Mouse (Mus musculus) stomach, embryonic 14.5 days (tissue): ENCODE results near the gene Mxd3. TPM values are rescaled to one million over a fixed set of nuclear protein-coding genes. Genes with fewer than 3 reads are reported as not detected.

Experiments used
- ATAC-seq: fragments of 200-750 bp; cut with Nextera tagmentation; 2 replicates; pipeline ENCODE4 v1.8.0; 2017; ENCODE audit warnings: low read depth, moderate TSS enrichment; ENCODE audit not compliant: insufficient number of reproducible peaks, insufficient read depth, low FRiP score
- H3K27ac ChIP-seq: fragments of 300-500 bp; sonication (generic); 2 replicates; pipeline ENCODE4 v1.5.1; 2014; ENCODE audit warnings: mild to moderate bottlenecking, low read length, moderate library complexity, mixed read lengths
- H3K27me3 ChIP-seq: fragments of 300-500 bp; sonication (generic); 2 replicates; pipeline ENCODE4 v1.6.1; 2014; ENCODE audit warnings: low read length, control low read depth, mixed read lengths; ENCODE audit not compliant: control insufficient read depth, insufficient read depth
- H3K36me3 ChIP-seq: fragments of 300-500 bp; sonication (generic); 2 replicates; pipeline ENCODE4 v1.6.1; 2014; ENCODE audit warnings: mild to moderate bottlenecking, control low read depth, low read length, moderate library complexity, mixed read lengths; ENCODE audit not compliant: control insufficient read depth, insufficient read depth
- H3K4me1 ChIP-seq: fragments of 300-500 bp; sonication (generic); 2 replicates; pipeline ENCODE4 v1.6.1; 2014; ENCODE audit warnings: low read length, control low read depth, mixed read lengths; ENCODE audit not compliant: control insufficient read depth, insufficient read depth
- H3K4me2 ChIP-seq: fragments of 300-500 bp; sonication (generic); replicated peaks from 2 replicates; pipeline ENCODE4 v1.6.1; 2014; ENCODE audit warnings: low read depth, low read length, control low read depth
- H3K4me3 ChIP-seq: fragments of 300-500 bp; sonication (generic); 2 replicates; pipeline ENCODE4 v1.5.1; 2014; ENCODE audit warnings: low read depth, low read length, control low read depth
- H3K9ac ChIP-seq: fragments of 300-500 bp; sonication (generic); replicated peaks from 2 replicates; pipeline ENCODE4 v1.6.1; 2014; ENCODE audit warnings: low read depth, mild to moderate bottlenecking, control low read depth, low read length, moderate library complexity, mixed read lengths
- H3K9me3 ChIP-seq: fragments of 300-500 bp; sonication (generic); 2 replicates; pipeline ENCODE4 v1.6.1; 2016; ENCODE audit warnings: low read depth, low read length, control low read depth; ENCODE audit not compliant: control insufficient read depth
- WGBS: fragments of 180-500 bp; shearing (Covaris S2); extraction: QIAGEN DNeasy Blood & Tissue Kit; methylation state at CpG from one replicate; pipeline ENCODE4 v1.1.7; 2014; 5-methylcytosine and 5-hydroxymethylcytosine counted together
- polyA plus RNA-seq: library from polyadenylated mRNA; unstranded; fragments of >200 nt; fragmentation: Nextera tagmentation; extraction: Ambion mirVana; gene quantifications from 2 replicates; pipeline ENCODE4 v1.2.1, GENCODE M21; 2014

The Mxd3 gene
- 33.5 and 40.7 TPM in 2 replicates for polyA plus RNA-seq

DNA sequence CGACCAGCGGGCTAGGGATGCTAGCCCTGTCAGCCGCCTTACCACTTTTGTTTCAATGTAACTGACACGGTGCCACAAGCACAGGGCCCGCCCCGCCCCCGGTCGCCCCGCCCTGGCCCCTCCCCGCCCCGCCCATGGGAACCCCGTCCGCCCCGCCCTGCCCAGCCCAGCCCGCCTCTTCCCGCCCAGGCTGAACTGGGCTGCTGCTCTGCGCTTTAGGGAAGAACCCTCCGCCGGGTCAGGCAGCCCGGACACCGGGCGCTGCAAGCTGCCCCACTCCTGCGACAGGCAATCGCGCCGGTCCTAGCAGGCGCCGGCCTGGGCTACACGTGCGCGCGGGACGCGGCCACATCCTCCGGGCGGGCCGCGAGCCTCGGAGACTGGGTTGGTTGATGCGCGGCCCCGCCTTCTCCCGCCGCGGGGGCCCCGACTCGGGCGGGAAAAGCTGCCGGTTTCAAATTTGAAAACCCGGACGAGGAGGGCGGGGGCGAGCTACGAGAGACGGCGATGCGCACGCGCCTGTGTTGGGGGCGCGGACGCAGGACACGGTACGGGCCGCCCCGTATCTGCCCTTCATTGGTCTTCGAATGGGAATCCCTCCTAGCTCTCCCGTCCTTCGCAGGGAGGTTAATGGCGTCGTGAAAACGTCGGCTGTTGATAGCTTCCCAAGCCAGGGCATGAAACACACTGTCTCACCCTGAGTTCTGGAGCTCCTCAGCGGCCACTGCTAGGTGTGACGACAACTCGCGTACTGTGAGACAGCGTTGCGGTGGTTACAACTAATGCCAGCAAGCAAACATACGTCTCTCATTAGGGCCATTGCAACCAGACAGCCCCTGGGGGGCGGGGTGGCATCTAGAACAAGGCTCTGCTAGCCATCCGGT lies at the start of gene Mxd3:
Gene Mxd3 (minus strand): TSS at position 141 of the 884 bp plus-strand sequence.
- Histone ChIP-seq H3K36me3 (peaks cover 13% of the 10 kb centered on the region), H3K4me1 (peaks cover 28% of the 10 kb centered on the region), H3K27me3 (no peaks in the 10 kb centered on the region), H3K4me3 (peak within 1 kb of the TSS; percentile 64), H3K9me3 (no peaks in the 10 kb centered on the region), H3K4me2 (peak within 1 kb of the TSS; percentile 87), H3K9ac (peak within 1 kb of the TSS; percentile 61), H3K27ac (peak within 1 kb of the TSS; percentile 92)
- ATAC-seq, result peak; percentile 83
- WGBS, result under 1% methylated on average over 82 of the region's 82 CpGs

DNA sequence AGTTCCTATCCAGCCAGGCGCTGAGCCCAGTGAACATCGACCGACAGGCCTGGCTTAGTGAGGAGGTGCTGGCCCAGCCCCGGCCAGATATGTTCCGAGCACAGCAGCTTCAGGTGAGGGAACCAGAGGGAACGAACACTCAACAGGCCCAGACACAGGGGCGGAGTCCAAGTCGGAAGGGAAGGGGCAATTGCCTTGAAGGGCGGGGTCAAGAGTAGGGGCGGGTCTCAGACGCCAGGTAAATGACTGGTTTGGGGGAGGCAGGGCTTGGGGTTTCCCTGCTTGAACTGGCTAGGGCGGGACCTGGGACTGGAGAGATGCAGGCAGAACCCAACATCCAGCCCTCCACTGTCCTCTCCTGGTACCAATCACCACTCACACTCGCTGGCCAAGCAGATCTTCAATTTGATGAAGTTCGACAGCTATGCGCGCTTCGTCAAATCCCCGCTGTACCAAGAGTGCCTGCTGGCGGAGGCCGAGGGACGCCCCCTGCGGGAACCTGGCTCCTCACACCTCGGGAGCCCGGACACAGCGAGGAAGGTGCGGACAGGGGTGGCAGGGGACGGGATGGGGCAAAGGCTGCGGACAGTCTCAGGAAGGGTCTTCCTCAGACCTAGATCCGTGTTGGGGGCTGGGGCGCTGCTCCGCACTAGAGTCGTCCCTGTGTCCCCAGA lies 49.4 kb upstream of the Mxd3 start:
- Histone ChIP-seq H3K4me1 (no peaks in the 10 kb centered on the region), H3K27me3 (peaks cover 24% of the 10 kb centered on the region), H3K9ac (no peak overlapping the region), H3K36me3 (no peaks in the 10 kb centered on the region), H3K4me3 (no peak overlapping the region), H3K27ac (no peak overlapping the region), H3K9me3 (no peaks in the 10 kb centered on the region), H3K4me2 (peak overlapping the region; percentile 16; the same call in 1 of the 2 replicates)
- 6% methylated on average over 32 of the region's 32 CpGs for WGBS
- ATAC-seq, result peak; percentile 35; the same call in 1 of the 2 replicates

DNA sequence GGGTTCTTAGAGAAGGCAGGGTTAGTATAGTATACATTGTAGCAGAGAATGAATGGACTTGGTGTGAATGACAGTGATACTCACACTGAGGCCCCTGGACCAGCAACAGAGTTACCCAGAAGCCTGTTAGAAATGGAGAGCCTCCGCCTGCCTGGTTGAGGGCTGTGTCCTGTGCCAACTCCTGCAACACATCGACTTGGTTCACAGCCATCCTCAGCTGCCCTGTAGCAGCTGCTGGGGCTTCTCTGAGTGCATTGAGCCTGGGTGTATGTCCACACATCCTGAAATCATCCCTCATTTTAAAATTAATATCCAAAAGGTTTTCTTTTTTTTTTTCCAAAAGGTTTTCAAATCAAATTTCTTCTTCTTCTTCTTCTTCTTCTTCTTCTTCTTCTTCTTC lies 46.3 kb upstream of the Mxd3 start:
- 70% methylated on average over 2 of the region's 2 CpGs for WGBS
- Histone ChIP-seq H3K4me1 (no peaks in the 10 kb centered on the region), H3K4me2 (no peak overlapping the region), H3K27me3 (peaks cover 21% of the 10 kb centered on the region), H3K9me3 (no peaks in the 10 kb centered on the region), H3K4me3 (no peak overlapping the region), H3K9ac (no peak overlapping the region), H3K36me3 (no peaks in the 10 kb centered on the region), H3K27ac (no peak overlapping the region)
- no peak for ATAC-seq

DNA sequence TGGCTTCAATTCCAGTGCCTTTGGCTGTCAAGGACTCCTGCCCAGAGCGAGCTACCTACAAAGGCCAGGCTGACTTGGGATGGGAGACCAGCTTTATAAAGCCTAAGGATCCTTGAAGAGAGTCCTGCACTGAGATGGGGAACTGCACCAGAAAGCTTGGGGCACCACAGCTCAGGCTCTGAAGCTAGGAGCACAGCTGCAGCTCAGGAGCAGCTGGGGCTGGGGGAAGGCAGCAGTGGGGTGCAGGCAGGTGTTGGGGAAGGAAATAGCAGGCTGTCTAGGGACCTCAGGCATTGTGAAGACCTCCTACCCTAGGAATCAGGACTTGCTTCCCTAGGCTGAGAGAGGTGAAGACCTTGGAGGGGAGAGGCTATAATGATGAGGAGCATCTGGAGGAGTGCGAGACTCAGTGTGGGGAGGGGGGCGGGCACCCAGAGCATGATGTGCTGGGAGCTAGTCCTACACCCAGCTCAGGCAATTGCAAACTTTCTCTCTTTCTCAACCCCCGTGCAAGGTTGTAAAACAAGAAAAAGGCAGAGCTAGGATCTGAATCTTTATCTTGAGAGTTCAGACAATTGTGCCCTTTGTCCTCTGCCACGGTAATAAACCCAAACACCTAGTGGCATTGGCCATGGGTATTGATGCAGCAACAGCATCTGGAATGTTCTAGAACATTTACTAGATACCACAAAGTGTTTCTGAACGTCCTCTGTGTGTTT lies 44.7 kb upstream of the Mxd3 start:
- H3K27ac ChIP-seq, result no peak overlapping the region
- no peaks in the 10 kb centered on the region for H3K9me3 ChIP-seq
- H3K4me2 ChIP-seq, result no peak overlapping the region
- no peaks in the 10 kb centered on the region for H3K36me3 ChIP-seq
- H3K4me3 ChIP-seq, result no peak overlapping the region
- no peak overlapping the region for H3K9ac ChIP-seq
- no peak for ATAC-seq
- H3K4me1 ChIP-seq, result no peaks in the 10 kb centered on the region
- peaks cover 13% of the 10 kb centered on the region for H3K27me3 ChIP-seq
- WGBS, result 55% methylated on average over 6 of the region's 6 CpGs

DNA sequence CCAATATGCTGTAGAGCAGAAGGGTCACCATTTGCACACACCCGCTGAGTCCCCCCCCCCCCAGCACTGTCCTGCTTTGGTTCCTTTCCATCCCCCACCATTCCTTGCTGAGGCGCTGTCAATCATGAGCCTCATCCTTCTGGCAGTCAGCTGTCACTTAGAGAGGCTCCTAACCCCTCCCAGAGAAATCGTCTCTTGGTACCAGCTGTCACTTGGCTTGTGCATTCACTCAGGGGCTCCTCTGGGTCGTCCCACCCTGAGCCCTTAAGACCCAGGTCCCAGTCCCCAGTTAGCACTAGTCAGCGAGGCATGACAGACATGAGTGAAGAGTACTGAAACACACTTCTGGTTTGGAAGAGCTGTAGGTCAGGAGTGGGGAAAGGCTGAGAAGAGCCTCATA lies 42.1 kb upstream of the Mxd3 start:
- no peak overlapping the region for H3K27ac ChIP-seq
- no peak for ATAC-seq
- WGBS, result 60% methylated on average over 5 of the region's 5 CpGs
- H3K9ac ChIP-seq, result no peak overlapping the region
- no peak overlapping the region for H3K4me3 ChIP-seq
- no peaks in the 10 kb centered on the region for H3K36me3 ChIP-seq
- no peaks in the 10 kb centered on the region for H3K9me3 ChIP-seq
- no peaks in the 10 kb centered on the region for H3K4me1 ChIP-seq
- H3K27me3 ChIP-seq, result no peaks in the 10 kb centered on the region
- no peak overlapping the region for H3K4me2 ChIP-seq

DNA sequence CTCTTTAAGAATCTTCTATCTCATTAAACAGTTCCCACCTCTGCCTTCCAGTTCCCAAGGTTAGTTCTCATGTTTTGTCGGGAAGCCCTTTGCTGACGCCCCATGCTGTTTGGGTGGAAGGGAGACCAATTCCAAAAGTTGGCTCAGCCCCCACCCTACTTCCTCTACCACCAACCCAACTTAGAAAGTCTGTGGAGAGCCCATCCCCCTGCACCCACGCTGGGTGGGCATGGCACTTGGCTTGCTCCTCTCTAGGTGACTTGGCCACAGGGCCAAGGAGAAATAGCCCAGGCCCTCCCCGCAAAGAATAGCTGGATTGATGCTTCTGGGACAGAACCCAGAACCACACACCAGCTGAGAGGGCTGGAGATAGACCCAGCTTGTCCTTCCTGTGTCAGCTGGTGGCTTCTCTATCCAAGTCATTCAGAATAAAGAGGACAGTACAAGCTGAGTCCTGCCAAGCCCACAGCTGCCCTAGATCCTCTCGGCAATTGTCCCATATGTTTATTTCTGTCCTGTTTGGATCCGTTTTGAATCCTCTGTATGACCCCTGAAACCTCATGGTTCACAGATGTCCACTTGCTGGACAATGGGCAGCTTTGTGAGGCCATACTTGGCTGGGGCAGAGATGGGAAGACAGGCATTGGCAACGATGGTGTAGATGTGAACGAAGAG lies 41.5 kb upstream of the Mxd3 start:
- Histone ChIP-seq H3K4me1 (no peaks in the 10 kb centered on the region), H3K9ac (no peak overlapping the region), H3K27me3 (no peaks in the 10 kb centered on the region), H3K9me3 (no peaks in the 10 kb centered on the region), H3K27ac (no peak overlapping the region), H3K36me3 (no peaks in the 10 kb centered on the region), H3K4me3 (no peak overlapping the region), H3K4me2 (no peak overlapping the region)
- WGBS, result 73% methylated on average over 8 of the region's 8 CpGs
- no peak for ATAC-seq

DNA sequence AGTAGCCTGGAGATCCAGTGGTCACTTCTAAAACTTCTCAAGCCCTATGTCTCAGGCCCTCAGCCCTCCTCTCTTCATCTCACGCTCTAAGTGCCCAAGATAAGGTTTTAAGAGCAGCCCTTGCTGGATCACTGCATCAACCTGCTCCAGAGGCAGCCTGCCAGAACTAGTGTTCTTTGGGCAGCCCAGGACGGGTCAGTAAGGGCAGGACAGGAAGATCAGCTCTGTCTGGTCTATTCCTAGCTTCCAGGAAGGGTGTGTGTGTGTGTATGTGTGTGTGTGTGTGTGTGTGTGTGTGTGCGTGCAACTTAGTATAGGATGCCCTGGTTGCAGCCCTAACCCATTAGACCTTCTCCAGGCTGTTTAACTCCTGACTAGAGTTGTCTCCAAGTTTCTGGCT lies 40.6 kb upstream of the Mxd3 start:
- no peak overlapping the region for H3K27ac ChIP-seq
- no peaks in the 10 kb centered on the region for H3K9me3 ChIP-seq
- no peaks in the 10 kb centered on the region for H3K36me3 ChIP-seq
- ATAC-seq, result no peak
- H3K4me2 ChIP-seq, result no peak overlapping the region
- 62% methylated on average over 3 of the region's 3 CpGs for WGBS
- H3K4me1 ChIP-seq, result no peaks in the 10 kb centered on the region
- H3K9ac ChIP-seq, result no peak overlapping the region
- no peak overlapping the region for H3K4me3 ChIP-seq
- no peaks in the 10 kb centered on the region for H3K27me3 ChIP-seq
